Mouse (Mus musculus): ENCODE data around the gene Fam129b.

GRCm38 (mm10) chr2:32918391-32918790, 42.5 kb downstream of the Fam129b start:
- TF ChIP-seq CTCF (IDR thresholded peaks at IDR 0.05; ENCODE audit: low read depth, low read length) (no peak), GATA1 (IDR thresholded peaks at IDR 0.05; ENCODE audit: borderline replicate concordance, low read length) (no peak), POLR2AphosphoS5 (IDR thresholded peaks at IDR 0.05; ENCODE audit: insufficient replicate concordance, low read depth, low read length) (no peak), TAL1 (conservative IDR thresholded peaks at IDR 0.05; ENCODE audit: low read depth, low read length) (no peak), GATA2 (IDR thresholded peaks at IDR 0.05; ENCODE audit: borderline replicate concordance, low read depth, low read length) (no peak)

Data from G1E (cell line).